Mouse (Mus musculus) small intestine, adult 10 weeks (tissue): ENCODE data around the gene Hoxb8. TPM values are rescaled to one million over a fixed set of nuclear protein-coding genes. Genes with fewer than 3 reads are reported as not detected.

Source experiments
- polyA plus RNA-seq: library from polyadenylated mRNA; stranded (reverse); fragments of 350-450 nt; fragmentation: Illumina TruSeq; extraction: RNeasy Lipid Tissue Mini Kit (QIAGEN cat#74804); gene quantifications from one replicate; pipeline ENCODE4 v1.2.3, GENCODE M21; 2014; ENCODE audit warnings: low replicate concordance

The Hoxb8 gene
- not detected for polyA plus RNA-seq

GRCm38 (mm10) chr11:96281855-96282570, at the start of gene Hoxb8:
Gene Hoxb8 (plus strand): TSS chr11:96281905.

GRCm38 (mm10) chr11:96270996-96271540, 10.6 kb upstream of the Hoxb8 start, which contains the start of gene Hoxb9:
Gene Hoxb9 (plus strand): TSS chr11:96271457.

DNA sequence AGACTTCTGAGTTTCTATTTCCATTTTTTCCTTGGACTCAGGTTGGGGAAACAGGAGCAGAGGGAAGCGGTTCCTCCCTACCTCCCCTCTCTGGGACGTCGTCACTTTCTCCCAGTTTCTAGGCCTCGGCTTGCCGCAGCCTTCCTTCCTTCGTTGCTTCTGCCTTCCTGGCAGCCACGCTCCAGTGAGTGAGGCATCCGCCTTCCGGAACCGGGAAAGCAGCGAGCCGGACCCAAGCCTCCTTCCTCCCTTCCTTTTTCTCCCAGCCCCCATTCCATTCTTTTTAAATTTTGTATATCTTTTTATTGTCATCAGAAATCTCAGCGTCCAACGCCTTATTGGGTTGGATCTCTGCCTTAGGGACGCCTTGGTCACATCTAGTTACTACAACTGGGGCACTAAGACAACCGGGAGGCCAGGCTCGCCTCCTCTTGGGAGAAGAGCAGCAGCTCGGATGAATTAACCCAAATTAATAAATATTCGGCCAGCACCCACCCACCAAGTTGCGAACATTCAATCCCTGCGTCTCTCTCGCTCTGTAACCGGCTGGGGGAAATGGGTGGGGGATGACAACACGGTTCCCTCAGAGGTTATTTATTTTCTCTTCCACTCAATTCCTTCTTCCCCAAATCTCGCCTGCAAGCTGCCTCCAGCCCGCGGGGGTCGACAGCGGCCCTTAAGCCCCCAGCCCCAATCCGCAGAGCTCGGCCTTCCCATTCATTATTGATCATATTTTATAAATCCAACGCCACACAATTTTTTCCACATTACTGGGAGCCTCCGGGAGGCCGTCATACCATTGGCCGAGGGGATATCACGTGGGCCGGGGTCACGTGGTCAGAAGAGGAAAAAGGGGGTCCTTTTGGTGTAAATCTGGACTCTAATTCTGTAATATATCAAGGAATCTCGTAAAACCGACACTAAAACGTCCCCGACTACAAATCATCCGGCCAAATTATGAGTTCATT, 4.3 kb downstream of the Hoxb8 start, which contains the start of gene Hoxb7:
Hoxb7 (plus strand) TSS at position 853 of the 968 bp plus-strand sequence.

GRCm38 (mm10) chr11:96291681-96292564, 10.2 kb downstream of the Hoxb8 start, which contains the start of gene Hoxb6:
Gene Hoxb6 (plus strand): TSS chr11:96292476.

DNA sequence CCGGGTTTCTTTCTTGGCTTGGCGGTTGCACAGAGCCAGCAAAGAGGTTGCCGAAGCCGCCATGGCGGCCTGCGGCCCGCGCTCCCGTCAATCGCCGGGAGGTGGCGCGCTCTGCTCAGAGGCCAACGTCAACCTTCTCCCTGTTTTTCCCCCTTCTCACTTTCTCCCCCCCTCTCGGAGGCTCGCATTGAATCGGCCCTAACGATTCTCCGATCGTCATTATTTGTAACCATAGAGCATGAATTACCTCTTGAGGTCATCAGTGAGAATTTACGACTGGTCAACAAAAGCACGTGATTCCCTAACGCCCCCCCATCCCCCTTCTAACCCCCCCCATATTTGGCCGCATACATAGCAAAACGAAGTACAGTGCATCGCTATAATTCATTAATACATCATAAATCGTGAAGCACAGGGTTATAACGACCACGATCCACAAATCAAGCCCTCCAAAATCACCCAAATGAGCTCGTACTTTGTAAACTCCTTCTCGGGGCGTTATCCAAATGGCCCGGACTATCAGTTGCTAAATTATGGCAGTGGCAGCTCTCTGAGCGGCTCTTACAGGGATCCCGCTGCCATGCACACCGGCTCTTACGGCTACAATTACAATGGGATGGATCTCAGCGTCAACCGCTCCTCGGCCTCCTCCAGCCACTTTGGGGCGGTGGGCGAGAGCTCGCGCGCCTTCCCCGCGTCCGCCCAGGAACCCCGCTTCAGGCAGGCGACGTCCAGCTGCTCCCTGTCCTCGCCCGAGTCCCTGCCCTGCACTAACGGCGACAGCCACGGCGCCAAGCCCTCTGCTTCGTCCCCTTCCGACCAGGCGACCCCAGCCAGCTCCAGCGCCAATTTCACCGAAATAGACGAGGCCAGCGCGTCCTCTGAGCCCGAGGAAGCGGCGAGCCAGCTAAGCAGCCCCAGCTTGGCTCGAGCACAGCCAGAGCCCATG, 21.7 kb downstream of the Hoxb8 start, which contains the start of gene Hoxb5:
Hoxb5 (plus strand) TSS at position 186 of the 949 bp plus-strand sequence.

GRCm38 (mm10) chr11:96317608-96318367, 36.1 kb downstream of the Hoxb8 start, which contains the start of gene Hoxb4:
Gene Hoxb4 (plus strand): TSS chr11:96318267.

DNA sequence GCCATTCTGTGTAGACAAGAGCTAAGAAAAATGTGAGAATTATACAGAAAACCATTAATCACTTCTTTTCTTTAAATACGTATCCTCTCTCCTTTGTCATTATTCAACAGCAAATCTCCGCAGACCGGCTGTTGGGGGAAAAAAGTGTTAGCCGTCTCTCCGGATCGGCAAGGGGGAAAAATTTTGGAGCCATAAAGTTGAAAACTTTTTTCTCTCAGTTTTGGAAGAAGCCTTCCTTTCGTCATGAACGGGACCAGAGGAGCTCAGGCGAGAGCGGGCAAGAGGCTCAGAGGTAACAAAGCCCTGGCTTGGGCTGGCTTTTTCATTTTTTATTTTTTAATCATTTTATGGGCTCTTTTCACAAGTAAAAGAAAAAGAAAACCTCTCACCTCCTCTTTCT, 41.4 kb downstream of the Hoxb8 start, which contains the start of gene Hoxb3:
Hoxb3 (plus strand) TSS at position 173 of the 400 bp plus-strand sequence.

Other genes with a start within 250 kb of the Hoxb8 start
- gene Snf8, start 247.0 kb upstream of the Hoxb8 start, polyA plus RNA-seq = 16.2 TPM
- gene Ube2z, start 216.5 kb upstream of the Hoxb8 start, polyA plus RNA-seq = 16.7 TPM
- gene Atp5g1, start 206.2 kb upstream of the Hoxb8 start, polyA plus RNA-seq = 2.2 TPM
- gene Calcoco2, start 169.9 kb upstream of the Hoxb8 start, polyA plus RNA-seq = not detected
- gene Ttll6, start 148.1 kb upstream of the Hoxb8 start, polyA plus RNA-seq = not detected
- gene Hoxb13, start 87.6 kb upstream of the Hoxb8 start, polyA plus RNA-seq = not detected
- gene Hoxb9, start 10.4 kb upstream of the Hoxb8 start, polyA plus RNA-seq = not detected
- 1.3 TPM for gene Hoxb7, start 4.7 kb downstream of the Hoxb8 start, polyA plus RNA-seq
- gene Hoxb6, start 10.6 kb downstream of the Hoxb8 start, polyA plus RNA-seq = 0.56 TPM
- 0.82 TPM for gene Hoxb5, start 21.4 kb downstream of the Hoxb8 start, polyA plus RNA-seq
- gene Hoxb4, start 36.4 kb downstream of the Hoxb8 start, polyA plus RNA-seq = 3.3 TPM
- gene Hoxb3, start 41.4 kb downstream of the Hoxb8 start, polyA plus RNA-seq = 5.1 TPM
- 4.3 TPM for gene Hoxb2, start 68.6 kb downstream of the Hoxb8 start, polyA plus RNA-seq
- not detected for gene Hoxb1, start 83.8 kb downstream of the Hoxb8 start, polyA plus RNA-seq
- 2.2 TPM for gene Skap1, start 182.7 kb downstream of the Hoxb8 start, polyA plus RNA-seq